Mouse (Mus musculus): ENCODE data around the gene Gsdma3.

DNA sequence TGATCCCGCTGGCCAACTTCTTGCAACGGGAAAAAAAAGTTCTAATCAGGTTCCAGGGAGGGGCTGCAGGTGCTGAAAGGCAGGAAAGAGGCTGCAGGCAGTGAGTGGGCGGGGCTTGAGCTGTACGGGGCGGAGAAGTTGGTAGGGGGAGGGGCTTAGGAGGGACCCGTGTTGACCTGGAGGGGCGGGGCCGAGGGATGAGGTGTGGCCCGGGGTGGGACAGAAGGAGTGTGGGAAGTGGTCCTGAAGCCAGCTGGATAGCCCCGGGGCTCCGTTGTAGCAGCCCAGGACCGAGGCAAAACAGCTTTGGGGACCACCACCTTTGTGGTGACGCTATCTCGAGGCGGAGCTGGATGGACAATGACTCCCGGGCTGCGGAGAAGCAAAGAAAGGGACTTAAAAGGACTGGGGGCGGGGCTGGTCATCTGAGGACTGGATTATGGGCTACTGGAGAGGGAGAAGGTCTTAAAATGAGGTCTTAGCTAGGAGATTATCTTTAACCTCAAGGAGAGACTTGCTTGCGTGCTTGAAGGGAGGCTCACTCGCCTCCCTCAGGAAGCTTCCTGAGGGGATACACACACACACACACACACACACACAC lies 24.0 kb upstream of the Gsdma3 start:
- TF ChIP-seq CTCF (conservative IDR thresholded peaks at IDR 0.05; ENCODE audit: low read length): no peak
- no peak for TF ChIP-seq POU5F1 (IDR thresholded peaks at IDR 0.05; ENCODE audit: borderline replicate concordance, low read length)

All from E14TG2a.4 (cell line).